Mouse (Mus musculus): ENCODE data around the gene Chchd6.

Chchd6 gene

DNA sequence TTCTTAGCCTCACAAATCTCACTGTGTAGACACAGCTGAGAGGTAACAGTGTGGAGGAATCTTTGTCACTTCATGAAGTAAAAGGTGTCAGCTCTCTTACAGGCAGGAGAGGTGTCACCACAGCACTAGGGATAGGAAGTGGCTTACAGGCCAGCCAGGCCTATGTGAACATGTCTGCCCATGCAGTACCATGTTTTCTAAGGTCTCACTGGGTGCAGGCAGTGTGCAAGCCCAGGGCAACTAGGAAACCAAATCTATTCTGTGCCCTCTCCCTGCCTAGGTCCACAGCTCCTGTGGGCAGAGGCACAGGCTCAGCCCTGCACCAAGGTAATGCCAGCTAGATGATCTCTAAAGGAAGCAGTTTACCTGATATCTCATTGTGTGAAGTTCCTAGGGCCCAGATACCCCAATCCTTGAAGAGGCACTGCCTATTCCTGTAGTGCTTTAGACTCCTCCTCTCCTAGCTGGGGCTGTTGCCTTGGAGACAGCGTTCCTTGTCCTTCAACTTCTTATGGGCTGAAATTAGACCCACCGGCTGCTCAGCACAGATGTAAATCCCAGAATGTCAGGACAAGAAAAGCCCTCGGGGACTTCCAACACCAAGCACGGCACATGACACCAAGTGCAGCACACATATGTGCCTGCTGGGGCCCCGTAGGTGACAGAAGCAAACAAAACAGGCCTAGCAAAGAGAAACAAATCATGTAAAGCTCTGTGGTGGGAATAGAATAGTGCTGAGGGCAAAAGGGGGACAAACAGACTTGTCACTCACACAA is 10.6 kb downstream of the Chchd6 start:
- no peak for DNase-seq

DNA sequence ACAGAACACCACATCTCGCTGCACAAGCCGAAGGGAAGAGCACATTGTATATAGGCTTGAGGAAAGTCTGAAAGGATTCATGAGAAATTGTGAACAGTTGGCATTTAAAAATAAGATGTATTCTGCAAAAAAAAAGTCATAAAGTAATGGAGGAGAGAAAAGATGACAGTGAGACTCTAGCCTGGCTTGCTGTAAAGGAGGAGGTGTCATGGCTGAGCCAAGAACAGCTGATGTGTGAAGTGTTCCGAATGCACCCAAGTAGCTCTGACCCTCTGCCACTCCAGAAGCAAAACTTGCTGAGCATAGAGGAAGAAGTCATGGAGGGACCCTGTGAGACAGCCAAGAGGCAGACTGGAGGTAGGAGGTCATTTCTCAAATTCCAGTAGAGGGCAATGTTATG is 12.3 kb downstream of the Chchd6 start:
- no peak for DNase-seq

DNA sequence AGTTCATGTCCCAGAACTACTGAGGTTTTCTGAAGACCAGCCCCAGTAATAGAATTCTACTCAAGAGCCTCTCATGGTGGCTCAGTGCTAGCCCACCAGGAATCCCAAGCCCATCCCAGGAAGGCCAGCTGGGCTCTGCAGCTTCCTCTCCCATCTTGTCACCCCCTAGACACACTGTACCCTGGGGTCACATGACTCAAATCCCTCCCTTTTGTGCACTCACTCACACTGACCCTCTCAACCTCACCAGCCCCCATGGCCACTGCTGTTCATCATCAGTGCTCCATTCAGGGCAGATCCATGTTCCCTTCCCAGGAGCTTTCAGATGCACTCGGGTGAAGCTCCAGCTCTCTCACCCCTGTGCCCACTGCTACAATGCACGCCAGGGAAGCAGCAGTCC is 20.8 kb downstream of the Chchd6 start:
- no peak for DNase-seq

DNA sequence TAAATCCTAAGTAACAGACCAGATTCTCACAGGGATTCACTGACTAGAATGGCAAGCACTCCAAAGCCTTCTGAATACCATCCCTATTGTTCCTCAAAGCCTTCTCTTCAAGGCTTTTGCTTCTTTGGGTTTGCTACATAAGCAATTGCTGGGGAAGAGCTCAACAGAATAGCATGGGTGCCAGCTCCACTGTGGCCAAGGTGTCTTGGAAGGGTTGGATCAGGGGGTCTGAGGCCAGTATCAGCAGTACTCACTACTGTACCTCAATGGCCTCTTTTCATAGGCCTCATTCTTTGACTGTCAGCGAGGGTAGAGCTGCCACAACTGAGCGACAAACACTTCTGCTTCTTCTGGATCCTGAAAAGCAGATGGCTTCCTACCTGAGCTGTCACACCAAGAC is 21.7 kb downstream of the Chchd6 start:
- no peak for DNase-seq

DNA sequence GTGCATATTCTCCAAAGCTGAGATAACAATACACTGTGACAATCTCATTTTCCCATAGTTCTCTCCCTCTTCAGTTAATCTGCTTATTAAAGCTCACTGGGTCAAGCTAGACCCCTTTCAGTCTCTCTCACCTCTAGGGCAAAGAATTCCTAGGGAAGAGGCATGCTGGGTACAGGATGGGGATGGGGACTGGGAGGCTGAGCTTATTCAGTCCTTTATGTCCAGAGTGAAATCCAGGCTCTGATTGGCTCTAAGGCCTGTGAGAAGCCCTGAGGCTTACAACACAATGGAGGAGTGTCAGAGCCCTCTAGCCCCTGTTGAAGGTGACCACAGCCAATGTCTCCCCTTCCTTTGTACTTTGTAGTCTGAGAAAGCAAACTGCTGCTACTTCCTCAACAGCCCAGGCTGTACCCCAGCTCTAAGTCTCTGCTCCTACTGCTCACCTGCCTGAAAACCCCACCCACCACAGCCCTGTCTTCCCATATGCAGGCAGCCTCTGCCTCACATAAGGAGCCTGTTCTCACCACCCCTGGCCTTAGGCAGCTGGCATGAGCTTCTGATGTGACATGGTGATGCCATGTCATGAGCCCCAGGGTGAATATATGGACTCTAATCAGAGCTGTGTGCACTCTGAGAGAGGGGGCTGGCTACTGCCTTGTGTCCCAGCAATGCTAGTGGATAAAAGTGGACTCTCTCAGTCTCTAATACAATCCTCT is 22.4 kb downstream of the Chchd6 start:
- no peak for DNase-seq

DNA sequence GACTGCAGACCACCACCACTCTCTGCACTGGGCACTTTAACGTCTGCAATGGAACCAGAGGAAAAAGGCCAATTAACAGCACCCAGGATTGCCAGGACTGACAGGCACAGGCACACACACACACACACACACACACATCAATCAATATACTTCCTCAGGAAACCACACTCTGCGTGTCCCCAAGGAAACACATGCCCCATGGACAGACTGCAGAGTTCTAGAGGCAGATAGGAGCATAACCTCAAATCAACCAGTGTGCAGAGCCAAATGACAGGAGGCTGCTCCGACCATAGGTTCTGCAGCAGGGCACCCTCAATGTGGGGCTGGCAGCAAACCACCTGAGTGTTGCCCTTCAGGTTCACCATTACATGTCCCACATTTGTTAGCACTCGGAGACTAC is 26.1 kb downstream of the Chchd6 start:
- no peak for DNase-seq

DNA sequence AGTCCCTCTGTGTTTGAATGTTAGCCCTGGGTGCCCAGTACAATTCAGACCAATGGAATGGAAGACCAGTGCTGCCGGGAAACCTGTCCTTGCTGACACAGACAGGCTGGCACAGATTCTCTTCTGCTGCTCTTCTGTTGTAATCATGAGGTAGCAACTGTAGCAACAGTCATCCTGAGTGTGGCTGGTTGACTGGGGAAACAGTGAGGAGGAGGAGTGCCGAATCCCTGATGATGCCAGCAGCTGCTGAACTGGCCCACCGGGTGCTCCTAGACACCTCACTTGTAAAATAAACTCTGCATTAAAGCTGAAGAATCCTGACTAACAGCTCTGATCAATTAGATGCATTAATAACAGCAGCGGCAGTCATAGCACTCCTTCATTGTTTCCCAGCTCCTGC is 28.7 kb downstream of the Chchd6 start:
- no peak for DNase-seq

DNA sequence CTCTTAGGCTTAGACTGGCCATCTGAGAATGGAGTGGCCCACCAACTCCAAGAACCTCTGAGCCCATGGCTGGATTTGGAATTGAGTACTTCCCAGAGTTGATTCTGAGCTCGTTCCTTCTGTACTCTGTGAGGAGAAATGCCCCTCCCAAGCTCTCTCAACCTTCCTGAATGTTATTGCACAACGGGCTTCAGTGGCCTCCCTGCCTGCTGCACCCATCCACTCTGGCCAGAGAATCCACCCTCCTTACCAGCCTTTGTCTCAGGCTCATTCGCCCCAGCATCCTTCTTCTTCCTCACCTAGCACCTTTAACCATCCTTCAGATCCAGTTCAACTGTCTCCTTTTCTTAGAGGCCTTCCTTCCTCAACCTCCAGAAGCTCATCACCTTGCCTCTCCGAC is 32.1 kb downstream of the Chchd6 start:
- DNase-seq, result no peak

DNA sequence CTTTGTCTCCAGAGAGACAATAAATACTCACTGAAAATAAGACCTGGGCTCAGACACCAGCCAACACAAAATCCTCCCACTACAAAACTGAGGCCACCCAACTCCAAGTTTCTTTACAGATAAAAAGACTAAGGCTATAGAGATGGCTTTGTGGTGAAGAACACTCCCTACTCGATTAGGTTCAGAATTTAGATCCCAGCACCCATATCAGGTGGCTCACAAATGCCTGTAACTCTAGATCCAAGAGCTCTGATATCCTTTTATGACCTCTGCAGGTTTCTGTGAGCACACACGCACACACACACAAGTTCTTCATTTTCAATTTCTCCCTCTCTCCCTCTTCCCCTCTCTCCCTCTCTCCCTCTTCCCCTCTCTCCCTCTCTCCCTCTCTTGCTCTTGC is 34.6 kb downstream of the Chchd6 start:
- DNase-seq, result no peak

DNA sequence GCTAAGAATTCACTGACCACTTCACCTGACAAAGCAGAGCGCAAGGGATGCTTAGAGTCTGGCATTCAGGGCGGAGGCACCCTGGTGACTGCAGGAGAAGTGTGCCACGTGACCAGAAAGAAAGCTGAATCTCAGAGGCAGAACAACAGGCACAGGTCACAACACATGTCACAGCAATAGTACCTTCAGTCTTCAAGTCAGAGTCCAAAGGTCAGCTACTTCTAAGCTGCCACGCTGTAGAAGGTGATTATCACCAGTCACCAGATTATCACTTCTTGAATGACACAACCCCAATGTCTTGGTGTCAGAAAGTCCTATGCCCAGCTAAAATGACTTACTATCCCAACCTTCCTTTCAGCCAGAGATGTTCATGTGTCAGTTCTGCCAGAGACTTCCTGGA is 37.8 kb downstream of the Chchd6 start:
- no peak for DNase-seq

DNA sequence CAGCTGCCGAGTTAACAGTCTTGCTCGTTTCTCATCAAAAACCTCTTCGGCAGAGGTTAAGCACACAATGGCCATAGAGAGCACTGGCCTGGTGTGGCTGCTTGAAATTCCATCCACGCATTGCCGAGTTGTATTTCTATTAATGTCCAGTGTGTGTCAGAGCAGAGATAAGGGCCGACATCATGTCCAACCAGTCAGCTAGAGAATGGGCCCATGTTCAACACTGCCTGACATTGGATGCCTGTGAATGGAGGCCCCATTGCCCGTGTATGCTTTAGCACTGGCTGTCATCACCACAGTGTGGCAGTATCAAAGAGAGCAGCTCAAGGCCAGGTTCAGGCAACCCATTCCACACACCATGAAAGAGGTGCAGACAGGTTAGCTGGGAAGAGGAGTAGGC is 38.9 kb downstream of the Chchd6 start:
- no peak for DNase-seq

DNA sequence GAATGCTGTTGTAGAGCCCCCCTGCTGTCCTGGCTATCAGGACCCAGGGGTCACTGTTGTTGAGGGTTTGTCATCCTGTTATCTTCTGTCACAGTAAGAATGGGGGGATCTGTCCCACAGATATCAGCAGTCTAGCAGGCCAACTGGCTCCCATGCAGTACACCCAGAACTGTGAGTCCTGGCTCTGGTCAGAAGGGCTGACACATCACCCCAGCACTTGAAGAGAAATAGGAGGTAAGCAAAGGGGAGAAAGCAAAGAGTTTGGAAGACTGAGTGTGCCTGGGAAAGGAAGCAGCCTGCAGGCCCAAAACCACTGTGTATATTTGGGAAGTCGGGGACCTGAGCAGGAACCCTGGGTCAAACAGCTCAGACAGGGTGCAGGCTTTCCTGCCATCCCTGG is 39.5 kb downstream of the Chchd6 start:
- DNase-seq, result no peak

DNA sequence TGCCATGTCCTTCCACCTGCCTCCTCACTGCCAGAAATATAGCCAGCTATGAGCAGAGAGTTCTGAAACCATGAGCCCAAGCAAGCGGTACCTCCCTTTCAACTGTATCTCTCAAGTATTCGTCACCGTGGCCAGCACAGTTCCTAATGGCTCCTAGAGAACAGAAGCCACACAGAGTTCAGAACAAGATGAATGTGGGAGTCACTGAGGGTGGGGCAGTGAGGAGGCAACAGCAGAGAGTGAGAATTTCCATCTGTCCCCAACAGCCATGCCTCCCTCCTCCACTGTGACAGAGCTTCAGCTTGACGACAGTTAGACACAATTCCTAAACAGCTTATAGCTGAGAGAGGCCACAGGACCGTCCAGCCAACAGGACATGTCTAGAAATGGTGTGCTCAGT is 41.4 kb downstream of the Chchd6 start:
- peak in 1 of 2 experiments; percentile 52 for DNase-seq

DNA sequence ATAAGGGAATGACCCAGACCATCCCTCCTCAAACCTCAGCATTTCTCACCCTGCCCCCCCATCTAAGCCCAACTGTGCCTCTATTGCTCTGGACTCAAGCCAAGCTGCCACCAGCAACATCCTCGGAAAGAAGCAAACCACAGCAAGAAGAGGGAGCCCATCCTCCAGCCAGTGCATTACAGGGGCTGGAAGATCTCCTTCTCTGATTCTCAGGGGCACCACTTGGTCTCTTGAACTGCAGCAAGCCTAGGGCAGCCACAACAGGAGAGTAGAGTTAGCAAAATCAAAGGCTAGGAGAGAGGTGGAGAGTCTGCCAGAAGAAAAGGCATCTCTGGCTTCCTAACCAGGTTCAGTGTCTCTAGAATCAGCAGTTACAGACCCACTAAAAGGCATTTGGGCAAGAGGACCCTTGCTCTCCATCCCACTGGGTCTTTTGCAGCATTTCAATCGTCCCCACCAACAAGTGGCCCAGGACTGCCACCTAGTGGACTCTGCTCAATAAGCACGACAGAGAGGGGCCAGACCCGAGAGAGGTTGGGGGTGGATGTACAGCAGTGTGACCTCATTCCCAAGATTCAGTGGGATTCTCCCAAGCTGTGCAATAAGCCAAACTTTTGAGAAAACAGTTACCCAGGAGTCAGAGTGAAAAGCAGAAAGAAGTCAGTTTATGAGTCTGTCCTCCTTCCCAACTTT is 42.3 kb downstream of the Chchd6 start:
- DNase-seq, result peak; percentile 81 to 89

DNA sequence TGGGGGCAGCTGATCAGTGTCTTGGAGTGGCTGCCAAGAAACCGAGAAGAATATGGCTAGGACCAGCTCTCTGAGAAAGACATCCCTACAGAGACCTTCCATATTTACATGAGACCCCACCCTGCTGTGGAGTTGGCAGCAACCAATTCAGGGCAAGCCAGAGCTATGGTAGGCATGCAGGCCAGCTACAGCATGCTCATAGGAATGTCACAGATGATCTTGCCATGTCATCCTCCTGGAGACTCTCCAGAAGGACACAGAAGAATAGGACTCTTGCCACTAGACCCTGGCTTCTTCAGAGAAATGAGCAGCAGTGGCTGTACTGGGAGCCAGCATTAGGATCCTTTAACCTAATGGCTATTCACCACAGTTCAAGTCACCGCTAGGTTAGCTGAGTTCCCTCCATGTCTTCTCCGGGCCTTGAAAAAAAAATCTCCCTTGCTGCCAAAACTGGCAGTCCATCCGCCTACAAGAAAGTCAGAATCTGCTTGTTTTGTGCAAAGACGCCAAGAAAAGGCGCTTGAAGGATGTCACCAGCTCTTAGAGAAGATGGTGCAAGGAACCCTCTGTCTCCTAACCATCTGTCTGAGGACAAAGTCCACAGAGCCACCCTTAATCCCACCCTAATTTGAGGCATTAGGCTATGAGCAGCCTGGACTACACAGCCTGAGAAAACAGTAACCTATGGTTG is 43.0 kb downstream of the Chchd6 start:
- DNase-seq, result no peak

DNA sequence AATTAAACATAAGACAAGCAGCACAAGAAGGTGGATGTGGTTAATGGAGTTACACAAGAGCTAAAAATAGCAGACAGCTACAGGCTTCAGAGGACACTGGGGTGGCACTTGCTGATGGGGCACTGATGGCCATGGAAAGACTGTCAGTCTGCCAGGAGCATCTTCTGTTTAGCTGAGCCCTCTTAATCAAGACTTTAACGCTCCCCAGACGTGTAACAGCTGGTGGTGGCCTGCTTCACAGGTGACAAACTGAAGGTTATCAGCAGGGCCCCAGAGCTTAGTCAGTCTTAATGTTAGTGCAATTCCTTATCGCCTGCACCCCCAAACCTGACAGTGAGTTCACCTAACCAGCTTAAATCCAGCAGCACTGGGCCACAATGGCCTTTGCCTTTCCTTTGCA is 46.3 kb downstream of the Chchd6 start:
- no peak for DNase-seq

DNA sequence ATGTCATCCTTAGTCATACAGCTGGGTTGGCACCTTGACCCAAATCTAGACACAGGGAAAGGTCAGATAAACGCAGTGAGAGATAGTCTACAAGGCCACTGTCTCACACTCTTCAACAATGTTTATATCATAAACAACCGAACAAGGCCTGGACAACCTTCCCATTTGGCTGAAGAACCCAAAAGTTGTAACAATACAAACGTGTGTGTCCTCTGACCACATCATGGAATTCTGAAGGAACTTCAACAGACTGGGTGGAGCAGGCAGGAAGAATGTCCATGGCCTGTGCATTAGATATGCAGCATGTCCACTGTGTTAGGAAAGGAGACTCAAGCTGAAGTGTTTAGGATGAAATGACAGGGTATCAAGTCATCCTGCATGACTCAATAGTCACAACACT is 47.5 kb downstream of the Chchd6 start:
- DNase-seq, result no peak

DNA sequence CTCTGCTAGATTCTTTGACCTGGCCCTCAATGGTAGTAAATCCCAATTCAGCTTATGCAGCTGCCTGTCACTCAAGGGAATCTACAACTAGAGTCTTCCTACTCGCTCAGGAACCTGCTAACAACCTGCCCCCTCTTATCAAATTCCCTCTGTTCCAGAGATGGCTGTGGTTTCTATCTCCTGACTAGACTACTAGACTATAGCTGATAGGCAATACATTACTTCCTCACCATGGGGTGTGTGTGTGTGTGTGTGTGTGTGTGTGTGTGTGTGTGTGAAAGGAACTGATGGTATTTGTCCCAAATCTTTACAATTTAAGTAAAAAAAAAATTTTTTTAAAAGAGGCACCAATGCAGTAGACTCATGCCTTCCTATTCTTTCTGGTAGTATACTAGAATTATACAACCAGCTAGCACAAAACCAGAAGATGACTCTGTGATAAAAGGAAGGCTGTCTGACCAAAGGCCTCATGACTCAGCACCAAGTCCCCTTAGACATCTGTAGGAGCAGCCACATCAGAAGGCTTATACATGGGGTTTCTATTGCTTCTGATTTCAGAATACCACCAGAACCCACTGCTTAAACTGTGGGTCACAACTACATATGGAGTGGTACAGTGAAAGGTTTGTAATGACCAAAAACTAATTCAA is 57.2 kb downstream of the Chchd6 start:
- no peak for DNase-seq

DNA sequence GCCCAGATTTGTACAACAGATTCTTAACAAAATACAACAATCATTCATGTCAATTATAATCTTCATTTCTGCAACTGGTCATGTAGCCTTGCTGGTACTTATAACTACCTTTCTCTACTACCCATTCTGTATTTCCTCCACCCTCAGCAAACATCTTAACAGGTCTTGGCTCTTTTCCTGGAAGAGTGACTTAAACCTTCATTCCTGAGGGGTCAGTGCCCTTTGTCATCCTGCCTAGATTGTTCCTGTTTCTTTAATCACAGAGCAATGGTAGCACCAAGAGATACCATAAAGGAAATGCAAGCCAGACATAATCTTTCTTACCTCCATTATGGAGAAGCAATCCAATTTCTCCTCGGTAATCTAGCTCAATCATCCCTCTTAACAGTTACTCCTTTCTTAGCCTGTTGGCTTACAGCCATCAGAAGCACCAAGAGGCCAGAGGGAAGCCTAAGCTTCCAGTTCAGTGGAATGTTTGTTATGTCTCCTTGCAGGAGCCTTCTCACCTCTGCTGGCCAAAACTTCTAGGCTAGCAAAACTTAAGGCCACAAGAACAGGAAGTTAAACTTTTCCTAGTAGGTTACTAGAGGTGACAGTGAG is 59.7 kb downstream of the Chchd6 start:
- no peak for DNase-seq

DNA sequence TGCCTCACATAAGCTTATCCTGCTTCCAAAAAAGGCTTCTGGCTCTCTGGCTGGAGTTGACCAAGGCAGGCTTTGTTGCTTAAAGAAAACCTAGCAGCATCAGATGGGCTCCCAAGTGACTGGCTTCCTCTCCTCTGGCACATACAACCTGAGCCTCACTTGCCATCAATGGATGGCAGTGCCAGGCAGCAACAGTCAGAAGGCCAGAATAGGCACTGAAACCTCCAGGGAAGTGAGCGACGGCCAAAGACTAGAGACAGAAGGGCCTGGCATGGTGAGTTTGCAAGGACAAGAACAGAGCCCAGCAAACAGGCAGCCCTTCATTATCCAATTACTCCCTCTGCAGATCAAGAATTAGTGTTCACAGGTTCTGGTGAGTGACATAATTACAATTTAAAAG is 70.7 kb downstream of the Chchd6 start:
- DNase-seq, result no peak

DNA sequence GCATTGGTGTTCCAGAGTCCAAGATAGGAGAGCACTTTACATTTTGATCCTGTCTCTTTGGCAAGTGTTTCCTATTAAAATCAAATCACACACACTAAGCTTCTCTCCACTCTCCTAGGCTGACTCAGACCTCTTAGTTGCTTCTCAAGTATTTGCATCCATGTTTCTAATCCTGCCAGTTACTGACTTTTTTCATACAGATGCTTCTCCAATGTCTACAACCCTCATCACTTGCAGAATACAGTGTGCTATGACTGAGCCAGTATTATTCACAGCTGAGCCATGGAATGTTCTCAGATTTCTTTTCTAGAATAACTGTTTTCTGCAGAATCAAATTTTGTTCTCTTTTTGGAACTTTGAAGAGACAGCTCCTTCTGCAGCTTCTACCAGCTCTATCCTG is 85.3 kb downstream of the Chchd6 start:
- DNase-seq, result no peak

DNA sequence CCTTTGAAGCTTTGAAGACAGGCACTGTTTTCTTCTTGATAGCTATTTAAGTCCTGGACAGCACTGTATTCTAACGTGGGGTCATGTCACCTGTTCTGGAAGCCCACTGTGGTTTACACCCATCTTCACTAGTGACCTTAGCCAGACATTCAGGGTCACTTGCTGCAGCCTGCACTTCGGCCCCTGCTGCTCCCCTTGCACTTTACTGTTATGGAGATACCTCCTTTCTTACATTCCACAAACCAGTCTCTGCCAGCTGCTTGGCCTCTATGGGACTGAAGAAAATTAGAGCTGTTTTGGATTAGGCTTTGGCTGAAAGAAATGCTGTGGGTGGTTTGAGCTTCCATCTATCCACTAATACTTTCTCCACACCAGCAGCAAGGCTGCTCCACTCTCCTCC is 86.7 kb downstream of the Chchd6 start:
- no peak for DNase-seq

DNA sequence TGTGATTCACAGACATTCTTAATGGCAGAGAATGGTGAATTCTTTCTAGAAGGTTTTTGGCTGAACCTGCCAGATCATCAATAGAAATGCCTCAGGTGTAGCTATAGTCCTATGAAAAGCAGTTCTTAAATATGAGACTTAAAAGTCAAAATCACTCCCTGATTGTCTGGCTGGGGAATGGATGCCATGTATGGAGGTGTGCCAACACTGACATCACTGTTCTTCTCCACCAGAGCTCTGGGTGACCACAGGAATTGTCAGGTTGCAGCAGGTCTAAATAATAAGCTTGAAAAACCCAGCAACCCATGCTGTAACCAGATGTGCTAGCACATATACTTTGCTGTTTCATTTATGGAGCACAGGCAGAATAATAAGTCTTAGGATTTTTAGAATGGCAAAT is 87.2 kb downstream of the Chchd6 start:
- no peak for DNase-seq
